22 mouse cellular contexts compared by ENCODE assay signal in the genomic region with DNA sequence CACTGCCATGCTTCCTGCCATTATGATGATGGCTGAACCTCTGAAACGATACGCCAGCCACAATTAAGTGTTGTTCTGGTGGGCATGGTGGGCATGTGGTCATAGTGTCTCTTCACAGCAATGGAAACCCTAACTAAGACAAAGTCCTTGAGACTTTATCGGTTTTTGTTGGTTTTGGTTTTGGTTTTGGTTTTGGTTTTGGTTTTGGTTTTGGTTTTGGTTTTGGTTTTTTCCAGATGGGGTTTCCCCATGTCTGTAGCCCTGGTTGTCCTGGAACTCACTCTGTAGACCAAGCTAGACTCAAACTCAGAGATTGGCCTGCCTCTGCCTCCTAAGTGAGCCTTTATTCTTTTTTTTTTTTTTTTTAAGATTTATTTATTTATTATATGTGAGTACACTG.
"Had no signal": no experiment of that assay in that cellular context is flagged by ENCODE, and none has a peak within 500 bp of the region (broad histone marks: within the 10 kb centered on the region; RNA-seq: fewer than 3 reads in every experiment).

No protein-coding gene starts in this region.

- H3K4me3 ChIP-seq: limb, embryonic 10.5 days; limb, embryonic 13.5 days; liver, embryonic 13.5 days; midbrain, embryonic 10.5 days; midbrain, embryonic 13.5 days; neural tube, embryonic 12.5 days; neural tube, embryonic 15.5 days had no signal

- ATAC-seq: midbrain, embryonic 13.5 days; midbrain, embryonic 16.5 days had no signal

- H3K27ac ChIP-seq: limb, embryonic 10.5 days; limb, embryonic 13.5 days; liver, embryonic 13.5 days; midbrain, embryonic 10.5 days; midbrain, embryonic 13.5 days; neural tube, embryonic 12.5 days; neural tube, embryonic 15.5 days; stomach, postnatal 0 days had no signal

- H3K4me1 ChIP-seq: limb, embryonic 10.5 days; limb, embryonic 13.5 days; liver, embryonic 13.5 days; midbrain, embryonic 13.5 days; neural tube, embryonic 12.5 days; neural tube, embryonic 15.5 days had no signal

- DNase-seq: kidney, adult 9 months; kidney, postnatal 14 days; kidney, postnatal 4 days; layer of hippocampus, adult 9-11 months; liver; liver, embryonic 13.5 days; lung, adult 2 months; lung, postnatal 14 days; lung, postnatal 4 days; right cerebral cortex, adult 18-20 months; right cerebral cortex, postnatal 14 days; right cerebral cortex, postnatal 4 days; thymus, adult 2 months; thymus, postnatal 14 days had no signal
